Mouse (Mus musculus) megakaryocyte, embryonic 14.5 days (primary cell): ENCODE measurements around the gene Nrip2. TPM values are rescaled to one million over a fixed set of nuclear protein-coding genes. Genes with fewer than 3 reads are reported as not detected.

Experiments used
- H3K27me3 ChIP-seq: replicated peaks from 2 replicates; pipeline ENCODE3; 2012; ENCODE audit warnings: inconsistent platforms
- H3K36me3 ChIP-seq: replicated peaks from 2 replicates; pipeline ENCODE3; 2012; ENCODE audit warnings: low read length, inconsistent platforms, mixed read lengths
- H3K4me1 ChIP-seq: 2 replicates; pipeline ENCODE4 v1.6.1; 2012; ENCODE audit warnings: inconsistent platforms
- H3K4me3 ChIP-seq: replicated peaks from 2 replicates; pipeline ENCODE3; 2012; ENCODE audit warnings: moderate library complexity, mild to moderate bottlenecking, inconsistent platforms
- H3K9me3 ChIP-seq: 2 replicates; pipeline ENCODE4 v1.6.1; 2012; ENCODE audit warnings: inconsistent platforms
- FLI1 ChIP-seq: IDR thresholded peaks from 2 replicates; pipeline ENCODE4 v1.6.1; 2012; ENCODE audit warnings: low read length, inconsistent platforms, mixed read lengths
- GATA1 ChIP-seq: IDR thresholded peaks from 3 replicates; pipeline ENCODE4 v1.6.1; 2012; ENCODE audit warnings: mixed read lengths, low read length, inconsistent platforms, borderline replicate concordance
- polyA plus RNA-seq: library from polyadenylated mRNA; stranded (reverse); fragments of >175 nt; gene quantifications from 2 replicates; pipeline ENCODE4 v1.2.3, GENCODE M21; 2012; ENCODE audit warnings: low replicate concordance; ENCODE audit not compliant: insufficient read depth

Gene Nrip2
- polyA plus RNA-seq, 1 experiment: not detected

DNA sequence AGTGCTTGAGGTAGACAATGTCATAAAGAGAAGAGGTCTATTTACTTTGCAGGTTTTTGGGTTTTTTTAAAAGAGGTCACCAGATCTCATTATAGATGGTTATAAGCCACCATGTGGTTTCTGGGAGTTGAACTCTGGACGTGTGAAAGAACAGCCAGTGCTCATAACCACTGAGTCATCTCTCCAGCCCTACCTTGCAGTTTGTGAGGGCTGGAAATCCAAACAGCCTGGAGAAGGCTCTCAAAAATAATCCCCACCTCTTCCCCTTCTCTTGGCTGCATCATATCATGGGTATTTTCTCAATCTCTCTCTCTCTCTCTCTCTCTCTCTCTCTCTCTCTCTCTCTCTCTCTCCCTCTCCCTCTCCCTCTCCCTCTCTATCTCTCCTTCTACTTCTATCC lies 8.4 kb upstream of the Nrip2 start:
- no peak overlapping the region for H3K4me3 ChIP-seq

GRCm38 (mm10) chr6:128397574-128398261 lies 1.4 kb upstream of the Nrip2 start:
- TF ChIP-seq GATA1 (no peak), FLI1 (no peak)
- Histone ChIP-seq H3K4me1 (no peaks in the 10 kb centered on the region), H3K27me3 (peaks cover 42% of the 10 kb centered on the region), H3K9me3 (no peaks in the 10 kb centered on the region), H3K36me3 (no peaks in the 10 kb centered on the region), H3K4me3 (no peak overlapping the region)

More for the DNA sequence above, 8.4 kb upstream of the Nrip2 start:
- H3K36me3 ChIP-seq: no peaks in the 10 kb centered on the region
- H3K27me3 ChIP-seq: peaks cover 28% of the 10 kb centered on the region
- no peaks in the 10 kb centered on the region for H3K4me1 ChIP-seq
- no peak for TF ChIP-seq FLI1
- TF ChIP-seq GATA1: no peak
- H3K9me3 ChIP-seq: no peaks in the 10 kb centered on the region

GRCm38 (mm10) chr6:128399421-128400185 lies 507 bp downstream of the Nrip2 start:
- no peaks in the 10 kb centered on the region for H3K36me3 ChIP-seq
- no peak for TF ChIP-seq FLI1
- no peak for TF ChIP-seq GATA1
- H3K27me3 ChIP-seq: peaks cover 34% of the 10 kb centered on the region
- H3K4me1 ChIP-seq: no peaks in the 10 kb centered on the region
- H3K4me3 ChIP-seq: no peak overlapping the region
- no peaks in the 10 kb centered on the region for H3K9me3 ChIP-seq

- peaks cover 14% of the 10 kb centered on the region for H3K27me3 ChIP-seq
- TF ChIP-seq GATA1: no peak
- no peak for TF ChIP-seq FLI1
- peaks cover 28% of the 10 kb centered on the region for H3K36me3 ChIP-seq
- no peak overlapping the region for H3K4me3 ChIP-seq
- no peaks in the 10 kb centered on the region for H3K9me3 ChIP-seq
- H3K4me1 ChIP-seq: no peaks in the 10 kb centered on the region; the same call in 1 of the 2 replicates
These were observed 5.6 kb downstream of the Nrip2 start for GRCm38 (mm10) chr6:128404708-128405107.

DNA sequence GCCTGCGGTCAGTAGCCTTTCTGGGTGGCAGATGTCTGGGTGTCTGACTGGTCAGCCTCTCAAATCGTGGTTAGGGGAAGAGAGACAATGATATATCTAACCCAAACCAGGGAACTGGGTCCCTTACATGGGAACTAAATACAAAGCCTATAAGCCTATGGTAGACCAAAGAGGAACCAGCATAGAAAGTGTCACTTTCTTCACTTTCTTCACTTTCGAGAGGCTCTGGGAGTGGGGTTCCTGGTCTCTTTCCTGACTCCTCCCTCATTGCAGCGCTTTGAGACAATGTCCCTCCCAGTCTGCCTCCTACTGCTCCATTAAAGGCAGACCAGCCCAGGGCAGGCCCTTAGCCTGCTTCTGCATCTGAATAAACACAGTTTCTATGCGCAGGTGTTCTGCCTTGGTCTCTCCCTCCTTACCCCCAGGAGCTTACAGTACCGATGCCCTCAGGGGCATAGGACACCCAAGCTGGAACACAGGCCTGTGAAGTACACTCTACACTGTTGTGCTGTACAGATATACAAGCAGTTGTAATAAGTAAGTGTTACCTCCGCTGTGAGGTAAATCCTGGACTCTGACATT lies 9.5 kb downstream of the Nrip2 start:
- TF ChIP-seq GATA1 (no peak), FLI1 (no peak)
- Histone ChIP-seq H3K4me3 (no peak overlapping the region), H3K4me1 (no peaks in the 10 kb centered on the region; the same call in 1 of the 2 replicates), H3K9me3 (no peaks in the 10 kb centered on the region), H3K27me3 (no peaks in the 10 kb centered on the region), H3K36me3 (peaks cover 66% of the 10 kb centered on the region)

DNA sequence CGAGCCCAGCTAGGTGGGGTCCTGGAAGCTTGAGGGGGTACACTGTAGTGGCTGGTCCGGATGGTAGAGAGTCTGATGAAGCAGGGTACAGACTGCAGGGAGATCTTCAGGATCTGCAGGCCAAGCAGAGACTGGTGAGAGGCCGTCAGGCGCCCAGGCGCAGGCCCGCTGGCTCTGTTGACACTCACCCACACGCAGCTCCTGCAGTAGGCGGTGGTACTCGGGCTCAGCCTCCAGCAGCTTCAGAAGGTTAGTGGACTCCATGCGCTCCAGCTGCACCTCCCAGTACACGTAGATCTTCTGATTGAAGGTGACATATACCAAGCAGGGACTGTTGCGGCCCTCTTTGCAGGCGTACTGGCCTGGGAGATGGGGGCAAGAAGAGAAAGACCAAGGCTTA lies 11.2 kb downstream of the Nrip2 start:
- H3K9me3 ChIP-seq: no peaks in the 10 kb centered on the region
- H3K4me3 ChIP-seq: no peak overlapping the region
- H3K4me1 ChIP-seq: peaks cover 7% of the 10 kb centered on the region
- TF ChIP-seq GATA1: no peak
- TF ChIP-seq FLI1: no peak
- peaks cover 74% of the 10 kb centered on the region for H3K36me3 ChIP-seq
- H3K27me3 ChIP-seq: no peaks in the 10 kb centered on the region

DNA sequence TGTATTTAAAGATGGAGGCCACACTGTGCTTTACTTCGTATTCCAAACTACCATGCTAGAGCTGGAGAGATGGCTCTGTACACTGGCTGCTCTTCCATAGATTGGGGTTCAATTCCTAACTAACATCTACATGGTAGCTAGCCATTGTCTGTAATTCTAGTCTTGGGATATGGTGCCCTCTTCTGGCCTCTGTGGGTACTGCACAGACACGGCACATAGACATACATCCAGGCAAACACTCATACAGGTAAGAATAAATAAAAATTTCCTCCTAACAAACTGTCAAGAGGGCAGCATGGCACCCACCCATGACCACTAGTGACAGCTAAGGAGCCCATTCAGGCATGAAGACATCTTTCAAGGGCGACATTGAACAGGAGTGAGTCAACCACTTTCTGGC lies 12.0 kb downstream of the Nrip2 start:
- Histone ChIP-seq H3K4me1 (peaks cover 7% of the 10 kb centered on the region), H3K4me3 (no peak overlapping the region), H3K36me3 (peaks cover 80% of the 10 kb centered on the region), H3K9me3 (no peaks in the 10 kb centered on the region), H3K27me3 (no peaks in the 10 kb centered on the region)
- TF ChIP-seq FLI1 (no peak), GATA1 (no peak)

DNA sequence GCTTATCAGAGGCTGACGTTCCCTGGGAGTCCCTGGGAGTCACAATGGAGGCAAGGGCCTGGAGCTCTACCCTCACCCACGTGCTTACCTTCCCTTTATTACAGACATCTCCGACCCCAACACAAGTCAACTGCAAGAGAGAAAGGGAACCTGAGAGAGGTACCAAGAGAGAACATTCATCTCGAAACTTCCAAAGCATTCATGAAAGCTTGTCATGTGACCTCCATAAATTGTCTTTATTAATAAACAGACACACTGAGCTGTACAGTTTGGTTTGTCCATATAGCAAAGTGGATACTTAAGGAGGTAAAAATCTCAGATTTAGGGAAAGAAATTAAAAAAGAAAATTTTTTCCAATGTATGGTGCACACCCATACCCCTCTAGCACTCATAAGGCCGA lies 17.1 kb downstream of the Nrip2 start:
- Histone ChIP-seq H3K36me3 (peaks cover 39% of the 10 kb centered on the region), H3K9me3 (no peaks in the 10 kb centered on the region), H3K4me3 (no peak overlapping the region), H3K4me1 (peaks cover 22% of the 10 kb centered on the region), H3K27me3 (no peaks in the 10 kb centered on the region)
- no peak for TF ChIP-seq FLI1
- no peak for TF ChIP-seq GATA1

DNA sequence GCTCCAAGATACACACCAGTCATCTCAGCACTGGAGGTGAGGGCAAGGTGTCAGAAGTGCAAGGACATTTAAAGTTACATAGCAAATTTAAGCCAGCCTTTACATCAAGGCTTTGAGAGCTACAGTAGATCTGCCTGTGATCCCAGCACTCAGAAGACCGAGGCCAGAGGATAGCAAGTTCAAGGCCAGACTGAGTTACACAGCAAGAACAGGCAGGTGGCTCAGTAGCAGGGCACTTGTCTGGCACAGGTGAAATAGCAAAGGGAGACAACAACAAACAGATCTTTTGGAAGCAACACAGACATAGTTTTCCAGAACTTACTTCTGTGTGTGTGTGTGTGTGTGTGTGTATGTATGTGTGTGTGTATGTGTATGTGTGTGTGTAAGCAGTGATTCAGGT lies 19.0 kb downstream of the Nrip2 start:
- Histone ChIP-seq H3K36me3 (peaks cover 20% of the 10 kb centered on the region), H3K4me3 (no peak overlapping the region), H3K9me3 (no peaks in the 10 kb centered on the region), H3K27me3 (no peaks in the 10 kb centered on the region), H3K4me1 (peaks cover 34% of the 10 kb centered on the region)
- no peak for TF ChIP-seq GATA1
- no peak for TF ChIP-seq FLI1

- TF ChIP-seq GATA1: no peak
- Histone ChIP-seq H3K4me3 (peak overlapping the region; percentile 75), H3K36me3 (peaks cover 2% of the 10 kb centered on the region), H3K27me3 (no peaks in the 10 kb centered on the region), H3K9me3 (no peaks in the 10 kb centered on the region), H3K4me1 (peaks cover 36% of the 10 kb centered on the region)
These were observed 21.9 kb downstream of the Nrip2 start for GRCm38 (mm10) chr6:128421036-128421435.
